Mouse (Mus musculus) limb, embryonic 15.5 days (tissue): ENCODE data around the gene Hsd17b7. TPM values are rescaled to one million over a fixed set of nuclear protein-coding genes. Genes with fewer than 3 reads are reported as not detected.

Experiments used
- ATAC-seq: fragments of 200-750 bp; cut with Nextera tagmentation; 2 replicates; pipeline ENCODE4 v1.8.0; 2017; ENCODE audit warnings: low read depth, moderate TSS enrichment; ENCODE audit not compliant: insufficient number of reproducible peaks, low FRiP score, low TSS enrichment
- H3K27ac ChIP-seq: fragments of 300-500 bp; sonication (generic); 2 replicates; pipeline ENCODE4 v1.5.1; 2015; ENCODE audit warnings: moderate library complexity, mild to moderate bottlenecking, inconsistent platforms
- H3K27me3 ChIP-seq: fragments of 300-500 bp; sonication (generic); 2 replicates; pipeline ENCODE4 v1.6.1; 2015; ENCODE audit warnings: inconsistent platforms
- H3K36me3 ChIP-seq: fragments of 300-500 bp; sonication (generic); 2 replicates; pipeline ENCODE4 v1.6.1; 2015; ENCODE audit warnings: inconsistent platforms
- H3K4me1 ChIP-seq: fragments of 300-500 bp; sonication (generic); 2 replicates; pipeline ENCODE4 v1.6.1; 2015; ENCODE audit warnings: inconsistent platforms
- H3K4me2 ChIP-seq: fragments of 300-500 bp; sonication (generic); 2 replicates; pipeline ENCODE4 v1.6.1; 2015; ENCODE audit warnings: mild to moderate bottlenecking, inconsistent platforms
- H3K4me3 ChIP-seq: fragments of 300-500 bp; sonication (generic); 2 replicates; pipeline ENCODE4 v1.5.1; 2015; ENCODE audit warnings: mild to moderate bottlenecking, inconsistent platforms
- H3K9ac ChIP-seq: fragments of 300-500 bp; sonication (generic); 2 replicates; pipeline ENCODE4 v1.6.1; 2015; ENCODE audit warnings: inconsistent platforms
- H3K9me3 ChIP-seq: fragments of 300-500 bp; sonication (generic); 2 replicates; pipeline ENCODE4 v1.6.1; 2016; ENCODE audit warnings: inconsistent platforms
- WGBS: fragments of 180-500 bp; shearing (Covaris S2); methylation state at CpG from one replicate; pipeline ENCODE4 v1.1.7; 2015; 5-methylcytosine and 5-hydroxymethylcytosine counted together
- polyA plus RNA-seq: library from polyadenylated mRNA; unstranded; fragments of >200 nt; fragmentation: Nextera tagmentation; extraction: Ambion mirVana; gene quantifications from 2 replicates; pipeline ENCODE4 v1.2.1, GENCODE M21; 2015

Hsd17b7 gene
- polyA plus RNA-seq, 1 experiment from 2014 or later, result 22.0 TPM

GRCm38 (mm10) chr1:169970936-169971335, 1.9 kb upstream of the Hsd17b7 start:
- Histone ChIP-seq H3K27me3 (no peaks in the 10 kb centered on the region), H3K4me1 (peaks cover 17% of the 10 kb centered on the region), H3K9ac (no peak overlapping the region), H3K36me3 (peaks cover 17% of the 10 kb centered on the region), H3K27ac (no peak overlapping the region), H3K9me3 (no peaks in the 10 kb centered on the region), H3K4me2 (no peak overlapping the region), H3K4me3 (no peak overlapping the region)
- no peak for ATAC-seq
- 88% methylated on average over 4 of the region's 4 CpGs for WGBS

- ATAC-seq, result peak; percentile 49; the same call in 1 of the 2 replicates
- Histone ChIP-seq H3K4me2 (peak overlapping the region; percentile 73), H3K27me3 (no peaks in the 10 kb centered on the region), H3K4me3 (peak overlapping the region; percentile 68), H3K36me3 (peaks cover 26% of the 10 kb centered on the region), H3K9me3 (no peaks in the 10 kb centered on the region), H3K9ac (peak overlapping the region; percentile 31), H3K27ac (peak overlapping the region; percentile 89), H3K4me1 (peaks cover 17% of the 10 kb centered on the region)
- WGBS, result under 1% methylated on average over 9 of the region's 9 CpGs
Observed at GRCm38 (mm10) chr1:169969516-169969886, 460 bp upstream of the Hsd17b7 start.

- no peaks in the 10 kb centered on the region for H3K9me3 ChIP-seq
- H3K36me3 ChIP-seq, result peaks cover 49% of the 10 kb centered on the region
- H3K27me3 ChIP-seq, result no peaks in the 10 kb centered on the region
- 96% methylated on average over 10 of the region's 10 CpGs for WGBS
- no peak overlapping the region for H3K27ac ChIP-seq
- no peak for ATAC-seq
- no peak overlapping the region for H3K4me3 ChIP-seq
- H3K4me1 ChIP-seq, result peaks cover 5% of the 10 kb centered on the region
- H3K4me2 ChIP-seq, result no peak overlapping the region
- no peak overlapping the region for H3K9ac ChIP-seq
Observed at GRCm38 (mm10) chr1:169953106-169953505, 15.9 kb downstream of the Hsd17b7 start.

GRCm38 (mm10) chr1:169952636-169953035, 16.4 kb downstream of the Hsd17b7 start:
- no peak for ATAC-seq
- H3K4me1 ChIP-seq, result peaks cover 5% of the 10 kb centered on the region
- H3K27ac ChIP-seq, result no peak overlapping the region
- no peak overlapping the region for H3K4me2 ChIP-seq
- no peak overlapping the region for H3K4me3 ChIP-seq
- H3K9me3 ChIP-seq, result no peaks in the 10 kb centered on the region
- 97% methylated on average over 10 of the region's 10 CpGs for WGBS
- no peaks in the 10 kb centered on the region for H3K27me3 ChIP-seq
- peaks cover 44% of the 10 kb centered on the region for H3K36me3 ChIP-seq
- no peak overlapping the region for H3K9ac ChIP-seq

- no peak overlapping the region for H3K4me2 ChIP-seq
- peaks cover 39% of the 10 kb centered on the region for H3K36me3 ChIP-seq
- peaks cover 5% of the 10 kb centered on the region for H3K4me1 ChIP-seq
- no peaks in the 10 kb centered on the region for H3K9me3 ChIP-seq
- no peak for ATAC-seq
- H3K27ac ChIP-seq, result no peak overlapping the region
- H3K9ac ChIP-seq, result no peak overlapping the region
- H3K4me3 ChIP-seq, result no peak overlapping the region
- 88% methylated on average over 6 of the region's 6 CpGs for WGBS
- no peaks in the 10 kb centered on the region for H3K27me3 ChIP-seq
Observed at GRCm38 (mm10) chr1:169951561-169951960, 17.5 kb downstream of the Hsd17b7 start.

GRCm38 (mm10) chr1:169950651-169951050, 18.4 kb downstream of the Hsd17b7 start:
- Histone ChIP-seq H3K27ac (no peak overlapping the region), H3K4me1 (peaks cover 5% of the 10 kb centered on the region), H3K9me3 (no peaks in the 10 kb centered on the region), H3K4me3 (no peak overlapping the region), H3K9ac (no peak overlapping the region), H3K36me3 (peaks cover 31% of the 10 kb centered on the region), H3K4me2 (no peak overlapping the region), H3K27me3 (no peaks in the 10 kb centered on the region)
- 78% methylated on average over 4 of the region's 4 CpGs for WGBS
- ATAC-seq, result no peak

GRCm38 (mm10) chr1:169949981-169950380, 19.1 kb downstream of the Hsd17b7 start:
- Histone ChIP-seq H3K9ac (no peak overlapping the region), H3K36me3 (peaks cover 24% of the 10 kb centered on the region), H3K4me3 (no peak overlapping the region), H3K9me3 (no peaks in the 10 kb centered on the region), H3K4me1 (peaks cover 5% of the 10 kb centered on the region), H3K4me2 (no peak overlapping the region), H3K27ac (no peak overlapping the region), H3K27me3 (no peaks in the 10 kb centered on the region)
- no peak for ATAC-seq
- WGBS, result 54% methylated on average over 7 of the region's 7 CpGs

GRCm38 (mm10) chr1:169948866-169949265, 20.2 kb downstream of the Hsd17b7 start:
- Histone ChIP-seq H3K9me3 (no peaks in the 10 kb centered on the region), H3K4me2 (no peak overlapping the region), H3K36me3 (peaks cover 15% of the 10 kb centered on the region), H3K4me1 (peaks cover 5% of the 10 kb centered on the region), H3K27me3 (no peaks in the 10 kb centered on the region), H3K9ac (no peak overlapping the region), H3K27ac (no peak overlapping the region), H3K4me3 (no peak overlapping the region)
- WGBS, result 42% methylated on average over 7 of the region's 7 CpGs
- ATAC-seq, result no peak

- H3K27me3 ChIP-seq, result no peaks in the 10 kb centered on the region
- H3K4me3 ChIP-seq, result no peak overlapping the region
- WGBS, result 74% methylated on average over 7 of the region's 7 CpGs
- no peaks in the 10 kb centered on the region for H3K9me3 ChIP-seq
- H3K27ac ChIP-seq, result no peak overlapping the region
- no peak overlapping the region for H3K4me2 ChIP-seq
- no peak overlapping the region for H3K9ac ChIP-seq
- ATAC-seq, result no peak
- H3K4me1 ChIP-seq, result peaks cover 5% of the 10 kb centered on the region
- H3K36me3 ChIP-seq, result peaks cover 13% of the 10 kb centered on the region
Observed at GRCm38 (mm10) chr1:169948280-169948679, 20.8 kb downstream of the Hsd17b7 start.

- no peaks in the 10 kb centered on the region for H3K27me3 ChIP-seq
- 79% methylated on average over 6 of the region's 6 CpGs for WGBS
- no peak overlapping the region for H3K27ac ChIP-seq
- peaks cover 5% of the 10 kb centered on the region for H3K4me1 ChIP-seq
- no peak overlapping the region for H3K9ac ChIP-seq
- 0 out of 2 replicates have a peak, but pooled peaks have one; percentile 44 for ATAC-seq
- no peak overlapping the region for H3K4me2 ChIP-seq
- H3K4me3 ChIP-seq, result no peak overlapping the region
- H3K36me3 ChIP-seq, result peaks cover 6% of the 10 kb centered on the region
- no peaks in the 10 kb centered on the region for H3K9me3 ChIP-seq
Observed at GRCm38 (mm10) chr1:169947654-169948053, 21.4 kb downstream of the Hsd17b7 start.

- no peaks in the 10 kb centered on the region for H3K9me3 ChIP-seq
- no peak overlapping the region for H3K4me3 ChIP-seq
- ATAC-seq, result no peak
- no peak overlapping the region for H3K4me2 ChIP-seq
- H3K27ac ChIP-seq, result no peak overlapping the region
- no peak overlapping the region for H3K9ac ChIP-seq
- no peaks in the 10 kb centered on the region for H3K27me3 ChIP-seq
- peaks cover 5% of the 10 kb centered on the region for H3K4me1 ChIP-seq
- WGBS, result 73% methylated on average over 3 of the region's 3 CpGs
- no peaks in the 10 kb centered on the region for H3K36me3 ChIP-seq
Observed at GRCm38 (mm10) chr1:169946004-169946403, 23.0 kb downstream of the Hsd17b7 start.

- Histone ChIP-seq H3K9me3 (no peaks in the 10 kb centered on the region), H3K4me1 (no peaks in the 10 kb centered on the region), H3K36me3 (no peaks in the 10 kb centered on the region), H3K27ac (no peak overlapping the region), H3K27me3 (no peaks in the 10 kb centered on the region), H3K4me2 (no peak overlapping the region), H3K9ac (no peak overlapping the region), H3K4me3 (no peak overlapping the region)
- ATAC-seq, result no peak
- WGBS, result 7% methylated on average over 2 of the region's 2 CpGs
Observed at GRCm38 (mm10) chr1:169939345-169939744, 29.7 kb downstream of the Hsd17b7 start.
